9 mouse cellular contexts compared by ENCODE assay signal in the genomic region with DNA sequence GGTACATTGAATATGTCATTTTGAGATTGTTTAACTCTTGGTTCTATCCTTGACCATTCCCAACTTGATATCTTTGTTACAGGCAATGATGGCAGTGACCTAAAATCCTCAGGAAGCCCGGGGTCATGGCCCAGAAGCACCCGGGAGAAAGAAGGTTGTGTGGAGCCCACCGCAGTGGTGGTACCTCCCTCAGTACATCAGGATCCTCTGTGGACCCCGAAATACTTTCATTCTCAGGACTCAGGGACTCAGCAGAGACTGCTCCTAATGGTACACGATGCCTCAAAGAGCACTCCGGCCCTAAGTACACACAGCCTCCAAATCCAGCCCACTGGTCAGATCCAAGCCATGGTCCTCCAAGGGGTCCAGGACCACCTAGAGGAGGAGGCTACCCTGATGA. TPM values are rescaled to one million over a fixed set of nuclear protein-coding genes. Genes with fewer than 3 reads are reported as not detected.
A peak's percentile ranks its signal among the peaks of the same experiment; 100 is the strongest.
DNase-seq lines count a peak whose midpoint lies in the region; ATAC-seq and TF ChIP-seq lines count a peak whose summit lies in the region.
"Had no signal": no experiment of that assay in that cellular context is flagged by ENCODE, and none has a peak within 500 bp of the region (broad histone marks: within the 10 kb centered on the region; RNA-seq: fewer than 3 reads in every experiment).

No protein-coding gene starts in this region.

- H3K4me1 ChIP-seq in heart, embryonic 11.5 days (ENCODE audit: control insufficient read depth, insufficient read depth, low read length) = peaks cover 29% of the 10 kb centered on the region
- peaks cover 0 to 14% of the 10 kb centered on the region in 2 experiments; a peak in 3 of 4 replicates for H3K4me1 ChIP-seq in ES-E14 (ENCODE audit: control insufficient read depth in 2 of 2, insufficient read depth in 2 of 2, low read length in 2 of 2, poor library complexity in 1 of 2)
- H3K4me1 ChIP-seq in heart, embryonic 15.5 days (replicated peaks) = peaks cover 50% of the 10 kb centered on the region
- peaks cover 60% of the 10 kb centered on the region for H3K4me1 ChIP-seq in midbrain, embryonic 10.5 days

- H3K4me3 ChIP-seq in heart, embryonic 11.5 days (ENCODE audit: low read depth, low read length) = peak overlapping the region; percentile 87
- H3K4me3 ChIP-seq in ES-E14 (ENCODE audit: insufficient read depth in 1 of 2, low read depth in 1 of 2, low read length in 2 of 2, poor library complexity in 1 of 2, severe bottlenecking in 1 of 2) = peak overlapping the region; percentile 90 to 99
- peak overlapping the region; percentile 82 for H3K4me3 ChIP-seq in heart, embryonic 15.5 days
- H3K4me3 ChIP-seq in midbrain, embryonic 10.5 days = peak overlapping the region; percentile 88

- 55% methylated on average over 6 of the region's 6 CpGs for WGBS in heart, embryonic 11.5 days (ENCODE audit: insufficient replicate concordance)
- 44% methylated on average over 6 of the region's 6 CpGs for WGBS in heart, embryonic 15.5 days
- WGBS in midbrain, embryonic 10.5 days = 66% methylated on average over 6 of the region's 6 CpGs

- peak overlapping the region; percentile 98; the same call in 1 of the 2 replicates for H3K27ac ChIP-seq in heart, embryonic 11.5 days (ENCODE audit: low read depth, low read length)
- H3K27ac ChIP-seq in ES-E14 (ENCODE audit: insufficient read depth, low read depth, low read length, poor library complexity, severe bottlenecking) = no peak overlapping the region
- peak overlapping the region; percentile 99 for H3K27ac ChIP-seq in heart, embryonic 15.5 days
- peak overlapping the region; percentile 97 for H3K27ac ChIP-seq in midbrain, embryonic 10.5 days (replicated peaks)

- in situ Hi-C loops in ES-E14 (cut with MboI; ENCODE audit: low sequenced_read_pairs in 2 of 2, unreplicated experiment in 2 of 2) = no loop called here

- ATAC-seq in heart, embryonic 11.5 days (replicated peaks; ENCODE audit: insufficient number of reproducible peaks, low FRiP score, low TSS enrichment) = no peak
- ATAC-seq in heart, embryonic 15.5 days (replicated peaks; ENCODE audit: insufficient number of reproducible peaks, insufficient read depth, low FRiP score, low read depth) = no peak
- no peak for ATAC-seq in monocyte, adult 5-6 weeks (replicated peaks; ENCODE audit: insufficient number of reproducible peaks, low FRiP score, low TSS enrichment, poor library complexity, severe bottlenecking)

- DNase-seq in heart, adult 18-20 months = no peak
- DNase-seq in ES-E14 (ENCODE audit: low read depth, low spot score) = no peak
- no peak for DNase-seq in midbrain, embryonic 10.5 days (ENCODE audit: low spot score)
- no peak for DNase-seq in layer of hippocampus, adult 8-10 months (ENCODE audit: low spot score in 2 of 2)
- no peak for DNase-seq in urinary bladder, adult 2 months (ENCODE audit: low spot score)

- no peaks in the 10 kb centered on the region for H3K27me3 ChIP-seq in heart, embryonic 11.5 days (ENCODE audit: control insufficient read depth, insufficient read depth, low read length)
- no peaks in the 10 kb centered on the region for H3K27me3 ChIP-seq in heart, embryonic 15.5 days
- H3K27me3 ChIP-seq in midbrain, embryonic 10.5 days (ENCODE audit: low read depth, poor library complexity, severe bottlenecking) = no peaks in the 10 kb centered on the region
- H3K27me3 ChIP-seq: Patski had no signal

- H3K36me3 ChIP-seq in heart, embryonic 11.5 days (ENCODE audit: control insufficient read depth, insufficient read depth, low read length) = 0 out of 2 replicates have a peak, but pooled peaks cover 4% of the 10 kb centered on the region
- H3K36me3 ChIP-seq in ES-E14 (ENCODE audit: control insufficient read depth, insufficient read depth, low read length, poor library complexity, severe bottlenecking) = peaks cover 7% of the 10 kb centered on the region
- peaks cover 16% of the 10 kb centered on the region; the same call in 1 of the 2 replicates for H3K36me3 ChIP-seq in heart, embryonic 15.5 days
- peaks cover 53% of the 10 kb centered on the region for H3K36me3 ChIP-seq in midbrain, embryonic 10.5 days

- H3K4me2 ChIP-seq in heart, embryonic 11.5 days = peak overlapping the region; percentile 70
- peak overlapping the region; percentile 93 for H3K4me2 ChIP-seq in heart, embryonic 15.5 days

- no peaks in the 10 kb centered on the region for H3K9me3 ChIP-seq in heart, embryonic 11.5 days (replicated peaks; ENCODE audit: control insufficient read depth, low read length)
- no peaks in the 10 kb centered on the region for H3K9me3 ChIP-seq in ES-E14 (ENCODE audit: control insufficient read depth, insufficient read depth, low read depth, low read length)
- H3K9me3 ChIP-seq in heart, embryonic 15.5 days (replicated peaks) = no peaks in the 10 kb centered on the region
- H3K9me3 ChIP-seq in midbrain, embryonic 10.5 days (replicated peaks) = no peaks in the 10 kb centered on the region

- peak overlapping the region; percentile 94 for H3K9ac ChIP-seq in heart, embryonic 11.5 days (ENCODE audit: low read depth, low read length)
- H3K9ac ChIP-seq in ES-E14 (ENCODE audit: insufficient read depth, low read depth, low read length, poor library complexity, severe bottlenecking) = peak overlapping the region; percentile 78; the same call in 1 of the 2 replicates
- H3K9ac ChIP-seq in heart, embryonic 15.5 days = peak overlapping the region; percentile 64

TF ChIP-seq in ES-E14, 5 proteins besides CTCF, POLR2A, EP300 and RAD21:
- TF ChIP-seq CHD2 (IDR thresholded peaks at IDR 0.05; ENCODE audit: low read depth, low read length) (no peak), MAFK (IDR thresholded peaks at IDR 0.05; ENCODE audit: insufficient read depth, low read depth, low read length) (no peak), ZC3H11A (IDR thresholded peaks at IDR 0.05; ENCODE audit: borderline replicate concordance, low read depth, low read length) (no peak), HCFC1 (IDR thresholded peaks at IDR 0.05; ENCODE audit: borderline replicate concordance, insufficient read depth, low read length) (no peak), ZNF384 (IDR thresholded peaks at IDR 0.05; ENCODE audit: low read depth, low read length) (no peak)
TF ChIP-seq in ES-E14: peak in this region for 0.

RNA-seq across cellular contexts. Expression of gene Tmem198b, which starts 1.9 kb away (rescaled TPM):
- polyA plus RNA-seq in heart, embryonic 11.5 days (2014; fragmentation: Nextera tagmentation; extraction: Ambion mirVana) = 15.0 and 18.2 TPM in 2 replicates
- 1 to 10 TPM; 4.6 to 5.6 TPM for total RNA-seq in heart, adult 18-20 months (2021)
- total RNA-seq in ES-E14 (2012; rRNA removed) = 7.7 and 11.0 TPM in 2 replicates
- 14.9 and 18.8 TPM in 2 replicates for polyA plus RNA-seq in heart, embryonic 15.5 days (2015; fragmentation: Nextera tagmentation; extraction: Ambion mirVana)
- polyA plus RNA-seq in midbrain, embryonic 10.5 days (2016; fragmentation: Nextera tagmentation; extraction: Ambion mirVana) = 22.1 and 24.3 TPM in 2 replicates
- 10 to 100 TPM in 3 of 4 experiments, 1 to 10 TPM in 1; 9.5 to 13.9 (median 11.6) TPM for total RNA-seq in layer of hippocampus, adult 8-10 months (2022)
- 32.2 and 41.0 TPM in 2 replicates for polyA plus RNA-seq in urinary bladder, adult 2 months (2012; rRNA removed)
- 1.1 to 2.5 TPM (median 2.0 TPM) in 3 replicates for total RNA-seq in monocyte, adult 5-6 weeks (2017)

RNA-seq across cellular contexts. Expression of gene Dnajc14, which starts 2.2 kb away (rescaled TPM):
- polyA plus RNA-seq in heart, embryonic 11.5 days (2014; fragmentation: Nextera tagmentation; extraction: Ambion mirVana) = 28.7 and 37.0 TPM in 2 replicates
- 10 to 100 TPM; 34.0 to 35.3 TPM for total RNA-seq in heart, adult 18-20 months (2021)
- total RNA-seq in ES-E14 (2012; rRNA removed) = 51.9 and 53.0 TPM in 2 replicates
- 35.2 and 42.5 TPM in 2 replicates for polyA plus RNA-seq in heart, embryonic 15.5 days (2015; fragmentation: Nextera tagmentation; extraction: Ambion mirVana)
- polyA plus RNA-seq in midbrain, embryonic 10.5 days (2016; fragmentation: Nextera tagmentation; extraction: Ambion mirVana) = 50.7 and 57.8 TPM in 2 replicates
- 10 to 100 TPM; 60.8 to 71.5 (median 65.6) TPM for total RNA-seq in layer of hippocampus, adult 8-10 months (2022)
- 19.0 and 31.0 TPM in 2 replicates for polyA plus RNA-seq in urinary bladder, adult 2 months (2012; rRNA removed)
- total RNA-seq in monocyte, adult 5-6 weeks (2017) = 73.0 to 91.5 TPM (median 73.5 TPM) in 3 replicates

RNA-seq across cellular contexts. Expression of gene Sarnp, which starts 11.0 kb away (rescaled TPM):
- 204 and 210 TPM in 2 replicates for polyA plus RNA-seq in heart, embryonic 11.5 days (2014; fragmentation: Nextera tagmentation; extraction: Ambion mirVana)
- 10 to 100 TPM; 35.6 to 39.7 TPM for total RNA-seq in heart, adult 18-20 months (2021)
- 70.1 and 101 TPM in 2 replicates for total RNA-seq in ES-E14 (2012; rRNA removed)
- polyA plus RNA-seq in heart, embryonic 15.5 days (2015; fragmentation: Nextera tagmentation; extraction: Ambion mirVana) = 145 and 168 TPM in 2 replicates
- 260 and 264 TPM in 2 replicates for polyA plus RNA-seq in midbrain, embryonic 10.5 days (2016; fragmentation: Nextera tagmentation; extraction: Ambion mirVana)
- 10 to 100 TPM; 32.7 to 41.2 (median 35.1) TPM for total RNA-seq in layer of hippocampus, adult 8-10 months (2022)
- polyA plus RNA-seq in urinary bladder, adult 2 months (2012; rRNA removed) = 78.5 and 79.8 TPM in 2 replicates
- total RNA-seq in monocyte, adult 5-6 weeks (2017) = 151 to 244 TPM (median 182 TPM) in 3 replicates

RNA-seq across cellular contexts. Expression of gene Ormdl2, which starts 15.4 kb away (rescaled TPM):
- 50.7 and 60.3 TPM in 2 replicates for polyA plus RNA-seq in heart, embryonic 11.5 days (2014; fragmentation: Nextera tagmentation; extraction: Ambion mirVana)
- total RNA-seq in heart, adult 18-20 months (2021) = 1 to 10 TPM; 8.1 to 9.7 TPM
- 145 and 155 TPM in 2 replicates for total RNA-seq in ES-E14 (2012; rRNA removed)
- 34.3 and 42.6 TPM in 2 replicates for polyA plus RNA-seq in heart, embryonic 15.5 days (2015; fragmentation: Nextera tagmentation; extraction: Ambion mirVana)
- polyA plus RNA-seq in midbrain, embryonic 10.5 days (2016; fragmentation: Nextera tagmentation; extraction: Ambion mirVana) = 82.0 and 100 TPM in 2 replicates
- total RNA-seq in layer of hippocampus, adult 8-10 months (2022) = 10 to 100 TPM in 1 of 4 experiments, 1 to 10 TPM in 3; 8.9 to 10.5 (median 9.6) TPM
- polyA plus RNA-seq in urinary bladder, adult 2 months (2012; rRNA removed) = 50.2 and 65.7 TPM in 2 replicates
- total RNA-seq in monocyte, adult 5-6 weeks (2017) = 72.1 to 86.7 TPM (median 76.6 TPM) in 3 replicates

RNA-seq across cellular contexts. Expression of gene Mmp19, which starts 15.4 kb away (rescaled TPM):
- polyA plus RNA-seq in heart, embryonic 11.5 days (2014; fragmentation: Nextera tagmentation; extraction: Ambion mirVana) = 0.49 and 0.57 TPM in 2 replicates
- total RNA-seq in heart, adult 18-20 months (2021) = 1 to 10 TPM; 1.9 to 3.7 TPM
- 0.37 and 0.94 TPM in 2 replicates for total RNA-seq in ES-E14 (2012; rRNA removed)
- polyA plus RNA-seq in heart, embryonic 15.5 days (2015; fragmentation: Nextera tagmentation; extraction: Ambion mirVana) = 1.6 and 2.5 TPM in 2 replicates
- 0.44 and 0.66 TPM in 2 replicates for polyA plus RNA-seq in midbrain, embryonic 10.5 days (2016; fragmentation: Nextera tagmentation; extraction: Ambion mirVana)
- total RNA-seq in layer of hippocampus, adult 8-10 months (2022) = 1 to 10 TPM in 2 of 4 experiments, under 1 TPM in 2; 0.64 to 3.3 (median 1.5) TPM
- 19.8 and 22.1 TPM in 2 replicates for polyA plus RNA-seq in urinary bladder, adult 2 months (2012; rRNA removed)
- total RNA-seq in monocyte, adult 5-6 weeks (2017) = 0.53 to 10.5 TPM (median 2.5 TPM) in 3 replicates
